Mouse (Mus musculus) erythroblast, embryonic 14.5 days (primary cell): Measurements from ENCODE around the gene Tnfsf14.

Source experiments
- GATA1 ChIP-seq: IDR thresholded peaks from 2 replicates; pipeline ENCODE4 v1.6.1; 2012; ENCODE audit warnings: low read length, inconsistent platforms, mixed read lengths
- TAL1 ChIP-seq: IDR thresholded peaks from 3 replicates; pipeline ENCODE4 v1.6.1; 2012; ENCODE audit warnings: low read length, inconsistent platforms, mixed read lengths

DNA sequence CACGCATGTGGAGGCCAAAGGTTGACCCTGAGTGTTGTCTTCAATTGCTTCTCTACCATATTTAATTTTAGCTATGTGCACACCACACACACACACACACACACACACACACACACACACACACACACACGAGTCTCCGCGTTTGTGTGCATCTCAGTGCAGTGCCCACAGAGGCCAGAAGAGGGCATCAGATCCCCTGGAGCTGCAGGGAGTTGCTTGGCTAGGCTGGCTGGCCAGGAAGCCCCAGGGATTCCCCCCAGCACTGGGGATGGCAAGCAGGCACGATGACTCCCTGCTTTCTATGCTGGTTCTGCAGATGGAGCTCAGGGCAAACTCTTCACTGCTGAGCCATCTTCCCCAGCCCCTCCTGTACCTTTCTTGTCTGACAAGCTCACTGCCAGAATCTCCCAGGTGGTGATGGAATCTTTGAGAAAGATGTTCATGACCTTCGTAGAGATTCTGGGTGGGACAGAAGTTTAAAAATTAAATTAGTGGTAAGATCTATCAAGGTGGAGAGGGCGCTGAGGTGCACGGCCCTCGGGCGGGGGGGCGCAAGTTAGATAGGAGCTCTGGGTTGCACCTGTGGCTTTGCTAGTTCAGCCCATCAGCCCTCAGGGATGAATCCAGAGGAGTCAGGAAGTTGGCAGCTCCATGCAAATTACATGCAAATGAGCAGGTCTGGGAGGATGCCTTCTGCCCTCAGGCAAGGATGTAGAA, 25.3 kb upstream of the Tnfsf14 start:
- no peak for TF ChIP-seq GATA1
- no peak for TF ChIP-seq TAL1
